Mouse (Mus musculus) lung, postnatal 0 days (tissue): Measurements from ENCODE around the gene Coil.

Experiments used
- CTCF ChIP-seq: IDR thresholded peaks from 2 replicates; pipeline ENCODE4 v1.5.1; 2016; ENCODE audit warnings: antibody characterized with exemption, mild to moderate bottlenecking
- EP300 ChIP-seq: IDR thresholded peaks from 2 replicates; pipeline ENCODE4 v1.6.1; 2016; ENCODE audit warnings: antibody characterized with exemption, mild to moderate bottlenecking, control low read depth

GRCm38 (mm10) chr11:89009496-89009895, 39.4 kb downstream of the Coil start:
- TF ChIP-seq CTCF (no peak), EP300 (no peak)
